Mouse (Mus musculus) megakaryocyte-erythroid progenitor cell, adult 5-6 weeks (primary cell): ENCODE measurements around the gene Gm11213. TPM values are rescaled to one million over a fixed set of nuclear protein-coding genes. Genes with fewer than 3 reads are reported as not detected.
A peak's percentile ranks its signal among the peaks of the same experiment; 100 is the strongest.

Experiments used
- ATAC-seq: replicated peaks from 2 replicates; pipeline ENCODE4 v1.8.0; 2016; ENCODE audit warnings: mild to moderate bottlenecking, inconsistent platforms; ENCODE audit not compliant: severe bottlenecking, poor library complexity, low FRiP score, low TSS enrichment
- total RNA-seq, 2 experiments: library from RNA; stranded (forward) in 1 of 2; stranded (reverse) in 1 of 2; fragments of 200-1000, 215-1000 nt in 1 of 2; fragments of >200 nt in 1 of 2; fragmentation: Nextera tagmentation in 1 of 2; gene quantifications; 2 replicates each; pipeline ENCODE4 v1.2.3; 2014 to 2017

Gene Gm11213
- total RNA-seq (2014; fragmentation: Nextera tagmentation) (not detected in 2 replicates), total RNA-seq (2017) (not detected in 2 replicates)

GRCm38 (mm10) chr4:63604945-63605344, at the start of gene Gm11213:
Gene Gm11213 (minus strand): TSS chr4:63605261.
- ATAC-seq = no peak

- no peak for ATAC-seq
Observed at GRCm38 (mm10) chr4:63654381-63654780, 49.3 kb upstream of the Gm11213 start.

- no peak for ATAC-seq
Observed at GRCm38 (mm10) chr4:63643956-63644726, 39.1 kb upstream of the Gm11213 start.

GRCm38 (mm10) chr4:63639842-63640241, 34.8 kb upstream of the Gm11213 start:
- ATAC-seq = no peak

- ATAC-seq = no peak
Observed at GRCm38 (mm10) chr4:63638603-63639002, 33.5 kb upstream of the Gm11213 start.

GRCm38 (mm10) chr4:63633181-63633580, 28.1 kb upstream of the Gm11213 start:
- no peak for ATAC-seq

- no peak for ATAC-seq
Observed at GRCm38 (mm10) chr4:63627111-63627510, 22.1 kb upstream of the Gm11213 start.

GRCm38 (mm10) chr4:63625563-63626080, 20.6 kb upstream of the Gm11213 start:
- peak; percentile 55; the same call in 1 of the 2 replicates for ATAC-seq

- no peak for ATAC-seq
Observed at GRCm38 (mm10) chr4:63622378-63622835, 17.3 kb upstream of the Gm11213 start, which contains the start of gene Tex48. Gene Tex48 (minus strand): TSS chr4:63622428.

GRCm38 (mm10) chr4:63621861-63622260, 16.8 kb upstream of the Gm11213 start:
- ATAC-seq = no peak

GRCm38 (mm10) chr4:63608391-63608790, 3.3 kb upstream of the Gm11213 start:
- no peak for ATAC-seq

GRCm38 (mm10) chr4:63605968-63606367, 907 bp upstream of the Gm11213 start:
- ATAC-seq = no peak

GRCm38 (mm10) chr4:63605545-63605944, 484 bp upstream of the Gm11213 start:
- no peak for ATAC-seq

GRCm38 (mm10) chr4:63601263-63601662, 3.8 kb downstream of the Gm11213 start:
- ATAC-seq = no peak

- no peak for ATAC-seq
Observed at GRCm38 (mm10) chr4:63600786-63601185, 4.3 kb downstream of the Gm11213 start.

- ATAC-seq = no peak
Observed at GRCm38 (mm10) chr4:63596010-63596409, 9.1 kb downstream of the Gm11213 start.

- ATAC-seq = no peak
Observed at GRCm38 (mm10) chr4:63595259-63595658, 9.8 kb downstream of the Gm11213 start.

GRCm38 (mm10) chr4:63594459-63595110, 10.5 kb downstream of the Gm11213 start:
- ATAC-seq = no peak

- no peak for ATAC-seq
Observed at GRCm38 (mm10) chr4:63590538-63590937, 14.5 kb downstream of the Gm11213 start.

- ATAC-seq = no peak
Observed at GRCm38 (mm10) chr4:63589987-63590386, 15.1 kb downstream of the Gm11213 start.
